Mouse (Mus musculus) forebrain, embryonic 13.5 days (tissue): ENCODE measurements around the gene Trim65. TPM values are rescaled to one million over a fixed set of nuclear protein-coding genes. Genes with fewer than 3 reads are reported as not detected.

Source experiments
- ATAC-seq: fragments of 200-750 bp; cut with Nextera tagmentation; 2 replicates; pipeline ENCODE4 v1.8.0; 2017
- H3K27ac ChIP-seq: fragments of 300-500 bp; sonication (generic); 2 replicates; pipeline ENCODE4 v1.5.1; 2015; ENCODE audit warnings: inconsistent platforms, mild to moderate bottlenecking, moderate library complexity
- H3K27me3 ChIP-seq: fragments of 300-500 bp; sonication (generic); 2 replicates; pipeline ENCODE4 v1.6.1; 2015; ENCODE audit warnings: mild to moderate bottlenecking, inconsistent platforms
- H3K36me3 ChIP-seq: fragments of 300-500 bp; sonication (generic); 2 replicates; pipeline ENCODE4 v1.6.1; 2015; ENCODE audit warnings: mild to moderate bottlenecking, inconsistent platforms; ENCODE audit not compliant: poor library complexity, severe bottlenecking
- H3K4me1 ChIP-seq: fragments of 300-500 bp; sonication (generic); 2 replicates; pipeline ENCODE4 v1.6.1; 2015; ENCODE audit warnings: inconsistent platforms
- H3K4me2 ChIP-seq: fragments of 300-500 bp; sonication (generic); 2 replicates; pipeline ENCODE4 v1.6.1; 2015; ENCODE audit warnings: inconsistent platforms, mild to moderate bottlenecking, moderate library complexity
- H3K4me3 ChIP-seq: fragments of 300-500 bp; sonication (generic); 2 replicates; pipeline ENCODE4 v1.5.1; 2015; ENCODE audit warnings: mild to moderate bottlenecking, inconsistent platforms
- H3K9ac ChIP-seq: fragments of 300-500 bp; sonication (generic); 2 replicates; pipeline ENCODE4 v1.6.1; 2015; ENCODE audit warnings: mild to moderate bottlenecking, inconsistent platforms
- H3K9me3 ChIP-seq: fragments of 300-500 bp; sonication (generic); replicated peaks from 2 replicates; pipeline ENCODE4 v1.6.1; 2016; ENCODE audit warnings: inconsistent platforms
- WGBS: fragments of 180-500 bp; shearing (Covaris S2); methylation state at CpG from one replicate; pipeline ENCODE4 v1.1.7; 2015; 5-methylcytosine and 5-hydroxymethylcytosine counted together
- polyA plus RNA-seq: library from polyadenylated mRNA; unstranded; fragments of >200 nt; fragmentation: Nextera tagmentation; extraction: Ambion mirVana; gene quantifications from 2 replicates; pipeline ENCODE4 v1.2.1, GENCODE M21; 2015

The Trim65 gene
- 1.2 and 1.6 TPM in 2 replicates for polyA plus RNA-seq

GRCm38 (mm10) chr11:116130488-116131205 lies at the start of gene Trim65:
Trim65 (minus strand) TSS chr11:116131128.
- Histone ChIP-seq H3K4me2 (peak within 1 kb of the TSS; percentile 85), H3K4me1 (peaks cover 28% of the 10 kb centered on the region), H3K27ac (peak within 1 kb of the TSS; percentile 83), H3K9me3 (no peaks in the 10 kb centered on the region), H3K36me3 (peaks cover 42% of the 10 kb centered on the region), H3K4me3 (peak within 1 kb of the TSS; percentile 52), H3K9ac (peak within 1 kb of the TSS; percentile 77), H3K27me3 (no peaks in the 10 kb centered on the region)
- 1% methylated on average over 69 of the region's 69 CpGs for WGBS
- ATAC-seq = peak; percentile 90

- no peak for ATAC-seq
- Histone ChIP-seq H3K9me3 (no peaks in the 10 kb centered on the region), H3K4me3 (no peak overlapping the region), H3K4me1 (no peaks in the 10 kb centered on the region), H3K27ac (no peak overlapping the region), H3K4me2 (no peak overlapping the region), H3K27me3 (no peaks in the 10 kb centered on the region), H3K9ac (no peak overlapping the region), H3K36me3 (peaks cover 93% of the 10 kb centered on the region)
- 91% methylated on average over 20 of the region's 20 CpGs for WGBS
Observed at GRCm38 (mm10) chr11:116178411-116179121, 47.6 kb upstream of the Trim65 start.

GRCm38 (mm10) chr11:116176010-116176409 lies 45.1 kb upstream of the Trim65 start:
- no peaks in the 10 kb centered on the region for H3K4me1 ChIP-seq
- no peak overlapping the region for H3K4me3 ChIP-seq
- H3K27ac ChIP-seq = no peak overlapping the region
- peaks cover 95% of the 10 kb centered on the region for H3K36me3 ChIP-seq
- no peaks in the 10 kb centered on the region for H3K9me3 ChIP-seq
- H3K4me2 ChIP-seq = no peak overlapping the region
- no peak overlapping the region for H3K9ac ChIP-seq
- H3K27me3 ChIP-seq = no peaks in the 10 kb centered on the region
- no peak for ATAC-seq
- WGBS = 90% methylated on average over 7 of the region's 7 CpGs

GRCm38 (mm10) chr11:116174775-116175448 lies 44.0 kb upstream of the Trim65 start:
- WGBS = 96% methylated on average over 22 of the region's 22 CpGs
- ATAC-seq = no peak
- peaks cover 85% of the 10 kb centered on the region for H3K36me3 ChIP-seq

GRCm38 (mm10) chr11:116171959-116172358 lies 41.0 kb upstream of the Trim65 start:
- Histone ChIP-seq H3K4me1 (peaks cover 9% of the 10 kb centered on the region), H3K9me3 (no peaks in the 10 kb centered on the region), H3K27me3 (no peaks in the 10 kb centered on the region), H3K4me3 (no peak overlapping the region), H3K36me3 (peaks cover 58% of the 10 kb centered on the region), H3K4me2 (no peak overlapping the region), H3K27ac (no peak overlapping the region), H3K9ac (no peak overlapping the region)
- ATAC-seq = no peak
- 91% methylated on average over 2 of the region's 2 CpGs for WGBS

More at GRCm38 (mm10) chr11:116174775-116175448, 44.0 kb upstream of the Trim65 start:
- Histone ChIP-seq H3K4me3 (no peak overlapping the region), H3K27me3 (no peaks in the 10 kb centered on the region), H3K9ac (0 out of 2 replicates have a peak overlapping the region, but pooled peaks have one; percentile 12), H3K27ac (no peak overlapping the region), H3K9me3 (no peaks in the 10 kb centered on the region), H3K4me1 (no peaks in the 10 kb centered on the region), H3K4me2 (no peak overlapping the region)

- 89% methylated on average over 5 of the region's 5 CpGs for WGBS
- Histone ChIP-seq H3K9me3 (no peaks in the 10 kb centered on the region), H3K27ac (no peak overlapping the region), H3K36me3 (peaks cover 52% of the 10 kb centered on the region), H3K4me1 (peaks cover 24% of the 10 kb centered on the region), H3K9ac (no peak overlapping the region), H3K4me2 (no peak overlapping the region), H3K27me3 (no peaks in the 10 kb centered on the region), H3K4me3 (no peak overlapping the region)
- ATAC-seq = no peak
Observed at GRCm38 (mm10) chr11:116170003-116170800, 39.3 kb upstream of the Trim65 start.

- Histone ChIP-seq H3K4me1 (peaks cover 24% of the 10 kb centered on the region), H3K9ac (no peak overlapping the region), H3K9me3 (no peaks in the 10 kb centered on the region), H3K27me3 (no peaks in the 10 kb centered on the region), H3K27ac (no peak overlapping the region), H3K4me3 (no peak overlapping the region), H3K4me2 (no peak overlapping the region), H3K36me3 (peaks cover 50% of the 10 kb centered on the region)
- WGBS = 92% methylated on average over 3 of the region's 3 CpGs
- ATAC-seq = no peak
Observed at GRCm38 (mm10) chr11:116169214-116169613, 38.3 kb upstream of the Trim65 start.

GRCm38 (mm10) chr11:116167884-116168439 lies 37.0 kb upstream of the Trim65 start, which contains the start of gene Fbf1:
Fbf1 (minus strand) TSS chr11:116168166.
- Histone ChIP-seq H3K4me1 (peaks cover 28% of the 10 kb centered on the region), H3K9me3 (no peaks in the 10 kb centered on the region), H3K27ac (peak within 1 kb of the TSS; percentile 91), H3K27me3 (no peaks in the 10 kb centered on the region), H3K9ac (peak within 1 kb of the TSS; percentile 88), H3K4me3 (peak within 1 kb of the TSS; percentile 76), H3K36me3 (peaks cover 50% of the 10 kb centered on the region), H3K4me2 (peak within 1 kb of the TSS; percentile 75)
- peak; percentile 98 for ATAC-seq
- WGBS = under 1% methylated on average over 40 of the region's 40 CpGs

GRCm38 (mm10) chr11:116167232-116167631 lies 36.3 kb upstream of the Trim65 start:
- peak overlapping the region; percentile 91 for H3K27ac ChIP-seq
- H3K9me3 ChIP-seq = no peaks in the 10 kb centered on the region
- H3K4me3 ChIP-seq = peak overlapping the region; percentile 76
- ATAC-seq = no peak
- H3K9ac ChIP-seq = peak overlapping the region; percentile 88
- WGBS = 10% methylated on average over 6 of the region's 6 CpGs
- H3K4me1 ChIP-seq = peaks cover 36% of the 10 kb centered on the region
- H3K4me2 ChIP-seq = peak overlapping the region; percentile 75
- no peaks in the 10 kb centered on the region for H3K27me3 ChIP-seq
- peaks cover 47% of the 10 kb centered on the region for H3K36me3 ChIP-seq

GRCm38 (mm10) chr11:116163002-116163401 lies 32.1 kb upstream of the Trim65 start:
- no peaks in the 10 kb centered on the region for H3K27me3 ChIP-seq
- peaks cover 74% of the 10 kb centered on the region for H3K36me3 ChIP-seq
- no peaks in the 10 kb centered on the region for H3K9me3 ChIP-seq
- H3K4me3 ChIP-seq = no peak overlapping the region
- 23% methylated on average over 9 of the region's 9 CpGs for WGBS
- 0 out of 2 replicates have a peak overlapping the region, but pooled peaks have one; percentile 4 for H3K4me2 ChIP-seq
- H3K9ac ChIP-seq = 0 out of 2 replicates have a peak overlapping the region, but pooled peaks have one; percentile 8
- ATAC-seq = no peak
- peaks cover 38% of the 10 kb centered on the region for H3K4me1 ChIP-seq
- H3K27ac ChIP-seq = no peak overlapping the region; the same call in 1 of the 2 replicates

- 0 out of 2 replicates have a peak, but pooled peaks have one; percentile 53 for ATAC-seq
- H3K4me2 ChIP-seq = no peak overlapping the region
- no peaks in the 10 kb centered on the region for H3K9me3 ChIP-seq
- H3K4me1 ChIP-seq = peaks cover 37% of the 10 kb centered on the region
- no peak overlapping the region for H3K9ac ChIP-seq
- peak overlapping the region; percentile 55; the same call in 1 of the 2 replicates for H3K27ac ChIP-seq
- peaks cover 83% of the 10 kb centered on the region for H3K36me3 ChIP-seq
- 58% methylated on average over 10 of the region's 10 CpGs for WGBS
- H3K27me3 ChIP-seq = no peaks in the 10 kb centered on the region
- H3K4me3 ChIP-seq = no peak overlapping the region
Observed at GRCm38 (mm10) chr11:116162146-116162545, 31.2 kb upstream of the Trim65 start.
